Mouse (Mus musculus) megakaryocyte, embryonic 14.5 days (primary cell): ENCODE results near the gene Zbtb40. TPM values are rescaled to one million over a fixed set of nuclear protein-coding genes. Genes with fewer than 3 reads are reported as not detected.

Source experiments
- H3K27me3 ChIP-seq: replicated peaks from 2 replicates; pipeline ENCODE3; 2012; ENCODE audit warnings: inconsistent platforms
- H3K36me3 ChIP-seq: replicated peaks from 2 replicates; pipeline ENCODE3; 2012; ENCODE audit warnings: low read length, inconsistent platforms, mixed read lengths
- H3K4me1 ChIP-seq: 2 replicates; pipeline ENCODE4 v1.6.1; 2012; ENCODE audit warnings: inconsistent platforms
- H3K4me3 ChIP-seq: replicated peaks from 2 replicates; pipeline ENCODE3; 2012; ENCODE audit warnings: moderate library complexity, mild to moderate bottlenecking, inconsistent platforms
- H3K9me3 ChIP-seq: 2 replicates; pipeline ENCODE4 v1.6.1; 2012; ENCODE audit warnings: inconsistent platforms
- FLI1 ChIP-seq: IDR thresholded peaks from 2 replicates; pipeline ENCODE4 v1.6.1; 2012; ENCODE audit warnings: low read length, inconsistent platforms, mixed read lengths
- GATA1 ChIP-seq: IDR thresholded peaks from 3 replicates; pipeline ENCODE4 v1.6.1; 2012; ENCODE audit warnings: mixed read lengths, low read length, inconsistent platforms, borderline replicate concordance
- polyA plus RNA-seq: library from polyadenylated mRNA; stranded (reverse); fragments of >175 nt; gene quantifications from 2 replicates; pipeline ENCODE4 v1.2.3, GENCODE M21; 2012; ENCODE audit warnings: low replicate concordance; ENCODE audit not compliant: insufficient read depth

Gene Zbtb40
- polyA plus RNA-seq, 1 experiment: 1.6 TPM

DNA sequence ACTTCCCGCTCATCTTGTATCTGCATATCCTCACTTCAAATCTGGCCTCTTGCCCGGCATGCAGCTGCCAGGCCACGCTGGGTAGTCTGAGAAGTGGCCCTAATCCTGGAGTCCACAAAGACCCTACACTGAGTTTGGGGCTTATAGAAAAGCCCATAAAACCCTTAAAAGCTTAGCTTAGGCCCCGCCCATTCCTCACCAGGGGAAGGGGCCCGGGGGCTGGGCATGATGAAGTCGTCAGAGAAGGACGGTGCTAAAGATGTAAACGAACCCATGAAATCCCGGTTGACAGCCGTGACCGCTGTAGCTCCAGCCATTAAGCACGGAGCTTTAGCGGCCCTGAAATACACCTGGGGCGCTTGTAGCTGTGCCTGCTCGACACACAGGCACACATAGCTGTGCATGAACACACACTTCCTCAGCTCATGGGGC lies 83.6 kb downstream of the Zbtb40 start:
- TF ChIP-seq FLI1 (no peak), GATA1 (no peak)
- Histone ChIP-seq H3K4me3 (no peak overlapping the region), H3K36me3 (no peaks in the 10 kb centered on the region), H3K4me1 (peaks cover 12% of the 10 kb centered on the region; the same call in 1 of the 2 replicates), H3K9me3 (no peaks in the 10 kb centered on the region), H3K27me3 (peaks cover 94% of the 10 kb centered on the region)

- H3K4me3 ChIP-seq: no peak overlapping the region
- no peak for TF ChIP-seq FLI1
- no peak for TF ChIP-seq GATA1
- no peaks in the 10 kb centered on the region for H3K36me3 ChIP-seq
- peaks cover 12% of the 10 kb centered on the region; the same call in 1 of the 2 replicates for H3K4me1 ChIP-seq
- H3K9me3 ChIP-seq: no peaks in the 10 kb centered on the region
- peaks cover 91% of the 10 kb centered on the region for H3K27me3 ChIP-seq
Measured at GRCm38 (mm10) chr4:136962447-136962846, 86.2 kb downstream of the Zbtb40 start.

DNA sequence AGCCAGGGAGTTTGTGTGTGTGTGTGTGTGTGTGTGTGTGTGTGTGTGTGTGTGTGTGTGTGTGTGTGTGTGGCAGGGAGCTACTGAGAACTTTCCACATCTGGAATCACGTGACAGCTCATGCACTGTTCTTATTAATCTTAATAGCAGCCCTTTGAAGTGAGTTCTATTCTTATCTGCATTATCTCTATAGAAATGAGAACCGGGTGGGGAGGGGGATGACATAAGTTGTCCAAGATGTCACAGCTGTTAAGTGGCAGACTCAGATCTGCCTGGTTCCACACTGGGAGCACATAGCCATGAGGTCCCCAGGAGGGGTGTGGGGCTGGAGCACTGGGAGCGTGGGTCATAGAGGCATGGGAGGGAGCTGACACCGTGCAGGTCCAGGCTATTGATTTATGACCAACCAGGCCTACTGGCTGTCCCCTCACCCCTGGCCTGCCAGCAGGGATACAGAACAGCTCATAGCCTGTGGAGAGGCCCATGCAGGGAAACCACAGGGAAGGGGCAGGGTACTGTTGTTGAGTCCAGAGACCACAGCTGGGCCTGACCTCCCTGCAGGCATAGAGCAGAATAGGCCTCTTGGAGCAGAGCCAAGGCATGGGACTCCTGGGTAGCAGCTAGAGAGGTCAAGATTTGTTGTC lies 86.8 kb downstream of the Zbtb40 start:
- Histone ChIP-seq H3K4me1 (peaks cover 12% of the 10 kb centered on the region; the same call in 1 of the 2 replicates), H3K27me3 (peaks cover 91% of the 10 kb centered on the region)
- TF ChIP-seq GATA1 (no peak), FLI1 (no peak)

DNA sequence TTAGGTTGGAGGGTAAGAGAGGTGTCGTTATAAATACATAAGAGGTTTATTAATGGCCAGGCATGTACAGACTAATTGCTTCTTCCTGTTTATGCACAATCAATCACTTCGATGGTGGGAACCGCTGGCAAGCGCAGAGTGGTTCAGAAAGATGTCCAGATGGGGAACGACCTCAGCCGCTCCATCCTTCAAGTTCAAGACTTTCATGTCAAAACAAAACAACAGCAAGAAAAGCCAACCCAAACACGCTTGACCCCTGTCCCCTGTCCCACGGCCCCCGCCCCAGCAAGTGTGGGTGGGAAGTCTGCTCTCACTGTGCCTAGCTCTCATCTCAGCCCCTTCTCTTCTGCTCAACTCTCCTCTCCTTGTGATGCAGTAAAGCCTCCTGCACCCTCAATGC lies 88.0 kb downstream of the Zbtb40 start:
- TF ChIP-seq FLI1: no peak
- TF ChIP-seq GATA1: no peak
- Histone ChIP-seq H3K4me3 (no peak overlapping the region), H3K9me3 (no peaks in the 10 kb centered on the region), H3K27me3 (peaks cover 92% of the 10 kb centered on the region), H3K36me3 (no peaks in the 10 kb centered on the region), H3K4me1 (peaks cover 5% of the 10 kb centered on the region; the same call in 1 of the 2 replicates)

More for the DNA sequence above, 86.8 kb downstream of the Zbtb40 start:
- Histone ChIP-seq H3K4me3 (no peak overlapping the region), H3K36me3 (no peaks in the 10 kb centered on the region), H3K9me3 (no peaks in the 10 kb centered on the region)

- Histone ChIP-seq H3K9me3 (no peaks in the 10 kb centered on the region), H3K4me3 (no peak overlapping the region), H3K27me3 (peaks cover 92% of the 10 kb centered on the region), H3K4me1 (no peaks in the 10 kb centered on the region; the same call in 1 of the 2 replicates), H3K36me3 (no peaks in the 10 kb centered on the region)
- no peak for TF ChIP-seq GATA1
- no peak for TF ChIP-seq FLI1
Measured at GRCm38 (mm10) chr4:136960068-136960467, 88.5 kb downstream of the Zbtb40 start.

- H3K4me3 ChIP-seq: peak within 1 kb of the TSS; percentile 28
Measured at GRCm38 (mm10) chr4:136956751-136957446, 91.7 kb downstream of the Zbtb40 start, which contains the start of gene Epha8. TSS of gene Epha8 (minus strand) at chr4:136956816.

GRCm38 (mm10) chr4:136954562-136954961 lies 94.0 kb downstream of the Zbtb40 start:
- Histone ChIP-seq H3K36me3 (no peaks in the 10 kb centered on the region), H3K9me3 (no peaks in the 10 kb centered on the region), H3K4me3 (no peak overlapping the region), H3K27me3 (peaks cover 98% of the 10 kb centered on the region), H3K4me1 (peaks cover 4% of the 10 kb centered on the region; the same call in 1 of the 2 replicates)
- TF ChIP-seq FLI1 (no peak), GATA1 (no peak)

More at GRCm38 (mm10) chr4:136956751-136957446, 91.7 kb downstream of the Zbtb40 start, which contains the start of gene Epha8:
- Histone ChIP-seq H3K9me3 (no peaks in the 10 kb centered on the region), H3K4me1 (no peaks in the 10 kb centered on the region; the same call in 1 of the 2 replicates), H3K27me3 (peaks cover 92% of the 10 kb centered on the region), H3K36me3 (no peaks in the 10 kb centered on the region)
- TF ChIP-seq GATA1 (no peak), FLI1 (no peak)

DNA sequence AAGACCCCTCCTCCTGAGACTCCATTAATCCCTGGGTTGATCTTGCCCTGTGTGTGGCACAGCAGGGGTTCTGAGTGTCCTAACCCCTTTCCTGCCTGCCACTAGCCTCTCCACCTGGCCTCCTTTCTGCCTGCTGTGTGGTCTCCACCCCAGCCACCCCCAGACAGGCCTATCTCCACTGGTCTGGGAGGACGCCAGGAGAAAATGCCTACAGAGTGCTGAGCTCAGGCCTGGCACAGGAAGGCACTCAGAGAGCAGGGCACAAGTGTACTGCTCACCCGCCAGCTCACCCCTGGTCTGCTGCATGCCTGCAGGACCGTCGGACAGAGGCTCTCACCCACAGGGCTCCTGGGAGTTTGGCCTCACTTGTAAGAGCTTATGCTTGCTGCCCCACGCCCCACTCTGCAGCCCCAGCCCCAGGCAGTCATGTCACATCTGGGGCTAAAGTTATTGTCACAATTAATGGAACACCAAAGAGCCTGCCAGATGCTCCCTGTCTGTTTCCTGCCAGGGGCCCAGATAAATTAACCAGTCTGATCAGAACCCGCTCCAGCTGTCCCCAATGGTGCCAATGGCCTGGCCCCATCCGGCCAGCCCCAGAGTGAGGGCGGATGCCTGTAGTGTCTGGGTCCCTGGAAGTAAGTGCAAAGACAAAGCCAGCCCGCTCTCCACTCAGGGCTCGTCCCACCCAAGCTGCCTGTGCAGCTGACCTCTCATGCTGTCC lies 99.2 kb downstream of the Zbtb40 start:
- no peak for TF ChIP-seq FLI1
- no peak for TF ChIP-seq GATA1
- H3K4me3 ChIP-seq: no peak overlapping the region
- H3K9me3 ChIP-seq: no peaks in the 10 kb centered on the region
- H3K36me3 ChIP-seq: no peaks in the 10 kb centered on the region
- H3K4me1 ChIP-seq: peaks cover 10% of the 10 kb centered on the region; the same call in 1 of the 2 replicates
- H3K27me3 ChIP-seq: peaks cover 91% of the 10 kb centered on the region

DNA sequence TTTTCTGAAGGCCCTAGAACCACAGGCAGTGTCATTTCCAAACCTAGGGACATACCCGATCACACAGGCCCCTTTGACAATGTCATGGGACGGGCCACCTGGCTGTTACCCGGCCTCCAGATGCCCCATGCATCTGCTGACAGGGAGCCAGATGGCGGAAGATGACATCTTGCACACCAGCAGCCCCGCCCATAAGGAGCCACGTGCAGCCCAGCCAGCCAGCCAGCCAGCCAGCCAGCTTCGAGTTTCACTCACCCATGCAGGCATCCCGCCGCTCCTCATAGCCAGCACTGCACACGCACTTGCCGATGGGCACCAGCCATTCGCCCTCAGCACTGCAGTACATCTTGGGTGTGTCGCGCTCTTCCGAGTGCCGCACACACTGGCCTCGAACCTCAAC lies 103.2 kb downstream of the Zbtb40 start:
- H3K9me3 ChIP-seq: no peaks in the 10 kb centered on the region
- H3K4me3 ChIP-seq: peak overlapping the region; percentile 50
- peaks cover 91% of the 10 kb centered on the region for H3K27me3 ChIP-seq
- TF ChIP-seq FLI1 (no peak), GATA1 (no peak)
- H3K4me1 ChIP-seq: peaks cover 10% of the 10 kb centered on the region; the same call in 1 of the 2 replicates
- H3K36me3 ChIP-seq: no peaks in the 10 kb centered on the region

DNA sequence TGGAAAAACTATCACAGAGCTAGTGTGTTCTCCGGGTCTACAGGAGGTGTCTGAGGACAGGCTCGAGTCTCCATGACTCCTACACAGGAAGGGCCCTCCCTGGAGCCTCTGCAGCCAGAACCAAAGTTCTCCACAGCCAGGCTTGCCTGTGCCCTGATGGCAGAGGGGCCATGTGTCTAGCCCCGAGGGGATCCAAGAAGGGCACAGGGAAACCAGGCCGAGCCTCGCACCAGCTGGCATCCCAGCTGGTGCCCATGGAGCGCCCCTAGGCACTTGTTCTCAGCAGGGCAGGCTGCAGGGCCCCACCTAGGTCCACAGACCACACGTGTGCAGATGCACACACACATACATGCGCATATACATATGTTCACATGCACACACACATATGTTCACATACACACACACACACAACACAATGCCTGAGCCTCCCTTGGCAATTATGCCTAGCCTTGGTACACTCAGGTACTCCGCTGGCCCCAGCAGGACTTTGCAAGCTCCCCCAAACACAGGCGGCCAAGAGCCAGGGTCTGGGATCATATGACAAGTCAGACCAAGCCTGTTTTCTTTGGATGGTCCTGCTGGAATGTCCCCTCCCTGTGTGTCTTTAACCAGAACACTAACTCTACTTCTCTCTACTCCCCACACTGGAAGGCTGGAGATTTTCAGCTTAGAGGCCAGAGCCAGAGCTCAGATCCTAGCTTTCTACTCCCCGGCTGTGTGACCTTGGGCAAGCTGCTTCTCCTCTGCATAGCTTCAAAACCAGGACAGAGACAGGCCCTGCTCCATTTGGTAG lies 103.8 kb downstream of the Zbtb40 start:
- peaks cover 91% of the 10 kb centered on the region for H3K27me3 ChIP-seq
- TF ChIP-seq FLI1 (no peak), GATA1 (no peak)
- H3K9me3 ChIP-seq: no peaks in the 10 kb centered on the region

More for the DNA sequence above, 103.8 kb downstream of the Zbtb40 start:
- Histone ChIP-seq H3K4me1 (peaks cover 7% of the 10 kb centered on the region; the same call in 1 of the 2 replicates), H3K4me3 (no peak overlapping the region), H3K36me3 (no peaks in the 10 kb centered on the region)
